Mouse (Mus musculus) embryonic facial prominence, embryonic 14.5 days (tissue): Measurements from ENCODE around the gene Nol11. TPM values are rescaled to one million over a fixed set of nuclear protein-coding genes. Genes with fewer than 3 reads are reported as not detected.
A peak's percentile ranks its signal among the peaks of the same experiment; 100 is the strongest.

ENCODE experiments used
- ATAC-seq: fragments of 200-750 bp; cut with Nextera tagmentation; 2 replicates; pipeline ENCODE4 v1.8.0; 2017; ENCODE audit warnings: low read depth, moderate number of reproducible peaks, moderate TSS enrichment
- DNase-seq: peaks from one replicate; pipeline ENCODE4 v3.0.0-alpha.2; 2015; ENCODE audit warnings: low spot score
- H3K27ac ChIP-seq: fragments of 300-500 bp; sonication (generic); replicated peaks from 2 replicates; pipeline ENCODE4 v1.5.1; 2014; ENCODE audit warnings: low read depth, mild to moderate bottlenecking, low read length, moderate library complexity
- H3K27me3 ChIP-seq: fragments of 300-500 bp; sonication (generic); replicated peaks from 2 replicates; pipeline ENCODE4 v1.6.1; 2014; ENCODE audit warnings: low read length; ENCODE audit not compliant: control insufficient read depth, insufficient read depth
- H3K36me3 ChIP-seq: fragments of 300-500 bp; sonication (generic); 2 replicates; pipeline ENCODE4 v1.6.1; 2014; ENCODE audit warnings: low read length, mixed read lengths; ENCODE audit not compliant: control insufficient read depth, insufficient read depth
- H3K4me1 ChIP-seq: fragments of 300-500 bp; sonication (generic); 2 replicates; pipeline ENCODE4 v1.6.1; 2014; ENCODE audit warnings: antibody characterized with exemption, low read length; ENCODE audit not compliant: control insufficient read depth, insufficient read depth
- H3K4me2 ChIP-seq: fragments of 300-500 bp; sonication (generic); 2 replicates; pipeline ENCODE4 v1.6.1; 2014; ENCODE audit warnings: low read depth, mild to moderate bottlenecking, low read length, moderate library complexity, mixed read lengths
- H3K4me3 ChIP-seq: fragments of 300-500 bp; sonication (generic); 2 replicates; pipeline ENCODE4 v1.5.1; 2014; ENCODE audit warnings: low read depth, mild to moderate bottlenecking, low read length
- H3K9ac ChIP-seq: fragments of 300-500 bp; sonication (generic); 2 replicates; pipeline ENCODE4 v1.6.1; 2014; ENCODE audit warnings: low read depth, mild to moderate bottlenecking, low read length, moderate library complexity, mixed read lengths
- H3K9me3 ChIP-seq: fragments of 300-500 bp; sonication (generic); 2 replicates; pipeline ENCODE4 v1.6.1; 2016; ENCODE audit warnings: low read length; ENCODE audit not compliant: control insufficient read depth
- WGBS: fragments of 180-500 bp; shearing (Covaris S2); extraction: QIAGEN DNeasy Blood & Tissue Kit; methylation state at CpG from one replicate; pipeline ENCODE4 v1.1.7; 2014; 5-methylcytosine and 5-hydroxymethylcytosine counted together
- polyA plus RNA-seq: library from polyadenylated mRNA; unstranded; fragments of >200 nt; fragmentation: Nextera tagmentation; extraction: Ambion mirVana; gene quantifications from 2 replicates; pipeline ENCODE4 v1.2.1, GENCODE M21; 2014

Nol11 gene
- polyA plus RNA-seq, 1 experiment from 2014 or later = 37.4 TPM

GRCm38 (mm10) chr11:107223667-107224214 lies 34.6 kb upstream of the Nol11 start:
- ATAC-seq = 0 out of 2 replicates have a peak, but pooled peaks have one; percentile 9
- no peak overlapping the region for H3K27ac ChIP-seq
- H3K9me3 ChIP-seq = no peaks in the 10 kb centered on the region
- peaks cover 4% of the 10 kb centered on the region; the same call in 1 of the 2 replicates for H3K4me1 ChIP-seq
- H3K36me3 ChIP-seq = peaks cover 19% of the 10 kb centered on the region; the same call in 1 of the 2 replicates
- 34% methylated on average over 8 of the region's 8 CpGs for WGBS
- no peak overlapping the region for H3K4me3 ChIP-seq
- no peak overlapping the region for H3K4me2 ChIP-seq
- peak; percentile 31 for DNase-seq
- H3K9ac ChIP-seq = no peak overlapping the region
- no peaks in the 10 kb centered on the region for H3K27me3 ChIP-seq

- Histone ChIP-seq H3K4me1 (peaks cover 4% of the 10 kb centered on the region; the same call in 1 of the 2 replicates), H3K9ac (no peak overlapping the region), H3K36me3 (peaks cover 16% of the 10 kb centered on the region; the same call in 1 of the 2 replicates), H3K27me3 (no peaks in the 10 kb centered on the region), H3K4me2 (no peak overlapping the region), H3K9me3 (no peaks in the 10 kb centered on the region), H3K27ac (no peak overlapping the region), H3K4me3 (no peak overlapping the region)
- ATAC-seq = no peak
- 54% methylated on average over 1 of the region's 1 CpGs for WGBS
- DNase-seq = no peak
Observed at GRCm38 (mm10) chr11:107223169-107223561, 34.0 kb upstream of the Nol11 start.

GRCm38 (mm10) chr11:107222531-107223168 lies 33.5 kb upstream of the Nol11 start:
- Histone ChIP-seq H3K36me3 (peaks cover 11% of the 10 kb centered on the region; the same call in 1 of the 2 replicates), H3K27ac (peak overlapping the region; percentile 18), H3K4me3 (no peak overlapping the region), H3K9me3 (no peaks in the 10 kb centered on the region), H3K4me2 (no peak overlapping the region), H3K27me3 (no peaks in the 10 kb centered on the region), H3K9ac (no peak overlapping the region), H3K4me1 (peaks cover 4% of the 10 kb centered on the region; the same call in 1 of the 2 replicates)
- DNase-seq (peak; percentile 22), ATAC-seq (no peak)
- 51% methylated on average over 12 of the region's 12 CpGs for WGBS

- no peaks in the 10 kb centered on the region for H3K27me3 ChIP-seq
- no peak overlapping the region for H3K27ac ChIP-seq
- H3K9me3 ChIP-seq = no peaks in the 10 kb centered on the region
- H3K4me1 ChIP-seq = no peaks in the 10 kb centered on the region
- no peak overlapping the region for H3K9ac ChIP-seq
- WGBS = 90% methylated on average over 9 of the region's 9 CpGs
- ATAC-seq (no peak), DNase-seq (no peak)
- H3K4me3 ChIP-seq = no peak overlapping the region
- peaks cover 8% of the 10 kb centered on the region; the same call in 1 of the 2 replicates for H3K36me3 ChIP-seq
- H3K4me2 ChIP-seq = no peak overlapping the region
Observed at GRCm38 (mm10) chr11:107215111-107215510, 25.9 kb upstream of the Nol11 start.

- DNase-seq = peak; percentile 73
- ATAC-seq = no peak
- H3K27ac ChIP-seq = no peak overlapping the region
- no peaks in the 10 kb centered on the region for H3K9me3 ChIP-seq
- H3K36me3 ChIP-seq = peaks cover 8% of the 10 kb centered on the region; the same call in 1 of the 2 replicates
- H3K27me3 ChIP-seq = no peaks in the 10 kb centered on the region
- no peak overlapping the region for H3K4me3 ChIP-seq
- no peaks in the 10 kb centered on the region for H3K4me1 ChIP-seq
- 70% methylated on average over 5 of the region's 5 CpGs for WGBS
- H3K9ac ChIP-seq = no peak overlapping the region
- no peak overlapping the region for H3K4me2 ChIP-seq
Observed at GRCm38 (mm10) chr11:107213745-107214144, 24.6 kb upstream of the Nol11 start.

GRCm38 (mm10) chr11:107209818-107210217 lies 20.6 kb upstream of the Nol11 start:
- DNase-seq = no peak
- no peak for ATAC-seq
- no peak overlapping the region for H3K4me2 ChIP-seq
- H3K36me3 ChIP-seq = peaks cover 8% of the 10 kb centered on the region; the same call in 1 of the 2 replicates
- no peaks in the 10 kb centered on the region for H3K27me3 ChIP-seq
- no peak overlapping the region for H3K9ac ChIP-seq
- no peaks in the 10 kb centered on the region for H3K4me1 ChIP-seq
- H3K9me3 ChIP-seq = no peaks in the 10 kb centered on the region
- no peak overlapping the region for H3K27ac ChIP-seq
- H3K4me3 ChIP-seq = no peak overlapping the region
- 81% methylated on average over 13 of the region's 13 CpGs for WGBS

- DNase-seq (no peak), ATAC-seq (no peak)
- WGBS = 70% methylated on average over 11 of the region's 11 CpGs
- Histone ChIP-seq H3K36me3 (no peaks in the 10 kb centered on the region), H3K4me2 (no peak overlapping the region), H3K27ac (no peak overlapping the region), H3K9ac (no peak overlapping the region), H3K9me3 (no peaks in the 10 kb centered on the region), H3K4me3 (no peak overlapping the region), H3K27me3 (no peaks in the 10 kb centered on the region), H3K4me1 (no peaks in the 10 kb centered on the region)
Observed at GRCm38 (mm10) chr11:107201773-107202172, 12.6 kb upstream of the Nol11 start.

- H3K4me2 ChIP-seq = no peak overlapping the region
- H3K4me1 ChIP-seq = no peaks in the 10 kb centered on the region
- WGBS = 81% methylated on average over 5 of the region's 5 CpGs
- H3K36me3 ChIP-seq = no peaks in the 10 kb centered on the region
- H3K27me3 ChIP-seq = no peaks in the 10 kb centered on the region
- no peak overlapping the region for H3K9ac ChIP-seq
- no peak overlapping the region for H3K27ac ChIP-seq
- H3K9me3 ChIP-seq = no peaks in the 10 kb centered on the region
- DNase-seq (no peak), ATAC-seq (no peak)
- H3K4me3 ChIP-seq = no peak overlapping the region
Observed at GRCm38 (mm10) chr11:107199281-107199680, 10.1 kb upstream of the Nol11 start.

GRCm38 (mm10) chr11:107195334-107195733 lies 6.2 kb upstream of the Nol11 start:
- H3K4me2 ChIP-seq = no peak overlapping the region
- no peak overlapping the region for H3K9ac ChIP-seq
- H3K27ac ChIP-seq = no peak overlapping the region
- 38% methylated on average over 2 of the region's 2 CpGs for WGBS
- no peak overlapping the region for H3K4me3 ChIP-seq
- no peaks in the 10 kb centered on the region for H3K9me3 ChIP-seq
- DNase-seq (no peak), ATAC-seq (no peak)
- no peaks in the 10 kb centered on the region for H3K4me1 ChIP-seq
- H3K36me3 ChIP-seq = no peaks in the 10 kb centered on the region
- no peaks in the 10 kb centered on the region for H3K27me3 ChIP-seq
